Mouse (Mus musculus): Measurements from ENCODE around the gene Clrn3. TPM values are rescaled to one million over a fixed set of nuclear protein-coding genes. Genes with fewer than 3 reads are reported as not detected.

The Clrn3 gene
- polyA plus RNA-seq, 1 experiment from 2014 or later, result not detected

GRCm38 (mm10) chr7:135486645-135487382 lies 41.6 kb downstream of the Clrn3 start:
- Histone ChIP-seq H3K4me3 (ENCODE audit: low read depth, low read length) (no peak overlapping the region), H3K4me2 (ENCODE audit: low read length) (no peak overlapping the region), H3K9me3 (replicated peaks; ENCODE audit: control insufficient read depth, low read length) (peaks cover 2% of the 10 kb centered on the region; the same call in 1 of the 2 replicates), H3K27me3 (replicated peaks; ENCODE audit: control insufficient read depth, insufficient read depth, low read length) (no peaks in the 10 kb centered on the region), H3K4me1 (ENCODE audit: control insufficient read depth, insufficient read depth, low read length) (peaks cover 11% of the 10 kb centered on the region), H3K27ac (ENCODE audit: low read depth, low read length) (no peak overlapping the region), H3K36me3 (ENCODE audit: control insufficient read depth, insufficient read depth, low read length) (no peaks in the 10 kb centered on the region), H3K9ac (ENCODE audit: low read length) (no peak overlapping the region)
- WGBS, result 41% methylated on average over 10 of the region's 10 CpGs
- ATAC-seq (no peak), DNase-seq (ENCODE audit: low spot score) (no peak)

GRCm38 (mm10) chr7:135485796-135486410 lies 42.6 kb downstream of the Clrn3 start:
- peak; percentile 82 for DNase-seq (ENCODE audit: low spot score)
- Histone ChIP-seq H3K27ac (ENCODE audit: low read depth, low read length) (no peak overlapping the region), H3K9ac (ENCODE audit: low read length) (no peak overlapping the region), H3K27me3 (replicated peaks; ENCODE audit: control insufficient read depth, insufficient read depth, low read length) (no peaks in the 10 kb centered on the region), H3K4me1 (ENCODE audit: control insufficient read depth, insufficient read depth, low read length) (peaks cover 11% of the 10 kb centered on the region), H3K4me2 (ENCODE audit: low read length) (no peak overlapping the region; the same call in 1 of the 2 replicates), H3K36me3 (ENCODE audit: control insufficient read depth, insufficient read depth, low read length) (no peaks in the 10 kb centered on the region), H3K4me3 (ENCODE audit: low read depth, low read length) (no peak overlapping the region), H3K9me3 (replicated peaks; ENCODE audit: control insufficient read depth, low read length) (no peaks in the 10 kb centered on the region)
- 14% methylated on average over 12 of the region's 12 CpGs for WGBS
- peak; percentile 92 for ATAC-seq

- no peaks in the 10 kb centered on the region for H3K36me3 ChIP-seq (ENCODE audit: control insufficient read depth, insufficient read depth, low read length)
- peak; percentile 55 for DNase-seq (ENCODE audit: low spot score)
- H3K27ac ChIP-seq (ENCODE audit: low read depth, low read length), result no peak overlapping the region
- H3K4me1 ChIP-seq (ENCODE audit: control insufficient read depth, insufficient read depth, low read length), result peaks cover 11% of the 10 kb centered on the region
- H3K9ac ChIP-seq (ENCODE audit: low read length), result no peak overlapping the region
- no peaks in the 10 kb centered on the region for H3K27me3 ChIP-seq (replicated peaks; ENCODE audit: control insufficient read depth, insufficient read depth, low read length)
- H3K4me3 ChIP-seq (ENCODE audit: low read depth, low read length), result no peak overlapping the region
- H3K4me2 ChIP-seq (ENCODE audit: low read length), result no peak overlapping the region; the same call in 1 of the 2 replicates
- H3K9me3 ChIP-seq (replicated peaks; ENCODE audit: control insufficient read depth, low read length), result no peaks in the 10 kb centered on the region
- peak; percentile 13; the same call in 1 of the 2 replicates for ATAC-seq
- WGBS, result 2% methylated on average over 10 of the region's 10 CpGs
These were observed 43.2 kb downstream of the Clrn3 start for GRCm38 (mm10) chr7:135485116-135485795.

DNA sequence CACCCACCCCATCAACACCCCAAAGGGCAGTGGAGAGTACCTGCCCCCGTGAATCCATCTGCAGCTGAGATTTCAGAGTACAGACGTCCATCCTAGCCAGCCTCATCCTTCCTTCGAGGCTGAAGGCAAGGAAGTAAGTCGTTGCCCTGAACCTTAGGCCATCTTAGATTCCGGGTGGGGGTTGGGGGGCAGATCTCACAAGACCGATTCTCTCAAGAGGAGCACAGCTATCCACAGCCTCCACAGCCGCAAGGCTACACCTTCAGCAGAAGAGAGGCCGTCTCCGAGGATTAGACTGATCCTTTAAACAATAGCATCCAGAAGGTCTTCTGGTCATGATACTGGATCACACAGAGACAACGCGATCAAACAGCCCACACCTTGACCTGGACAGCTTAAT lies 44.1 kb downstream of the Clrn3 start:
- Histone ChIP-seq H3K4me1 (ENCODE audit: control insufficient read depth, insufficient read depth, low read length) (peaks cover 16% of the 10 kb centered on the region), H3K4me3 (ENCODE audit: low read depth, low read length) (no peak overlapping the region), H3K4me2 (ENCODE audit: low read length) (no peak overlapping the region), H3K9ac (ENCODE audit: low read length) (no peak overlapping the region), H3K27ac (ENCODE audit: low read depth, low read length) (no peak overlapping the region), H3K36me3 (ENCODE audit: control insufficient read depth, insufficient read depth, low read length) (no peaks in the 10 kb centered on the region), H3K9me3 (replicated peaks; ENCODE audit: control insufficient read depth, low read length) (no peaks in the 10 kb centered on the region), H3K27me3 (replicated peaks; ENCODE audit: control insufficient read depth, insufficient read depth, low read length) (no peaks in the 10 kb centered on the region)
- no peak for DNase-seq (ENCODE audit: low spot score)
- ATAC-seq, result no peak
- WGBS, result 16% methylated on average over 11 of the region's 11 CpGs

GRCm38 (mm10) chr7:135483751-135484150 lies 44.7 kb downstream of the Clrn3 start:
- Histone ChIP-seq H3K27ac (ENCODE audit: low read depth, low read length) (no peak overlapping the region), H3K27me3 (replicated peaks; ENCODE audit: control insufficient read depth, insufficient read depth, low read length) (no peaks in the 10 kb centered on the region), H3K9me3 (replicated peaks; ENCODE audit: control insufficient read depth, low read length) (no peaks in the 10 kb centered on the region), H3K4me1 (ENCODE audit: control insufficient read depth, insufficient read depth, low read length) (peaks cover 20% of the 10 kb centered on the region), H3K4me3 (ENCODE audit: low read depth, low read length) (no peak overlapping the region), H3K4me2 (ENCODE audit: low read length) (no peak overlapping the region), H3K9ac (ENCODE audit: low read length) (no peak overlapping the region), H3K36me3 (ENCODE audit: control insufficient read depth, insufficient read depth, low read length) (no peaks in the 10 kb centered on the region)
- DNase-seq (ENCODE audit: low spot score), result no peak
- 25% methylated on average over 6 of the region's 6 CpGs for WGBS
- ATAC-seq, result no peak

DNA sequence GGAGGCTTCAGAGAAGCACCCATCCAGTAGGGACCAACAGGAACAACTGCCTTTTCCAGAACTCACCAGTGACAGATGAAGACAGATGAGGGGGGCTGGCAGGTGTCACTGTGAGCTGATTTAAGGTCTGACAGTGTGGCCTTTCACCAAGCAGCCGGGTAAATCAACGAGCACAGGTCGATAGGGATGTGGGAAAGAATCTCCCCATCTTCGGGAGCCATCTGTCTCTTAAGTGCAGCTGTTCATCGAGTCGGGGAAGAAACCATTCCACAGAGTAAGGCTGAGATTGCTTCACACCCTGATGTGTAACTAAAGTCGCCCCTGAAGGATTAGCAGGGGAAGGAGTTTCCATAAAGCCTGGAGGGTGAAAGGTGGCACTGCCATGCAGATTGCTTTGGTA lies 47.3 kb downstream of the Clrn3 start:
- H3K4me3 ChIP-seq (ENCODE audit: low read depth, low read length), result no peak overlapping the region
- peaks cover 20% of the 10 kb centered on the region for H3K4me1 ChIP-seq (ENCODE audit: control insufficient read depth, insufficient read depth, low read length)
- H3K4me2 ChIP-seq (ENCODE audit: low read length), result no peak overlapping the region
- no peak overlapping the region for H3K9ac ChIP-seq (ENCODE audit: low read length)
- no peak overlapping the region for H3K27ac ChIP-seq (ENCODE audit: low read depth, low read length)
- WGBS, result 75% methylated on average over 7 of the region's 7 CpGs
- H3K9me3 ChIP-seq (replicated peaks; ENCODE audit: control insufficient read depth, low read length), result no peaks in the 10 kb centered on the region
- H3K36me3 ChIP-seq (ENCODE audit: control insufficient read depth, insufficient read depth, low read length), result no peaks in the 10 kb centered on the region
- ATAC-seq (no peak), DNase-seq (ENCODE audit: low spot score) (no peak)
- no peaks in the 10 kb centered on the region for H3K27me3 ChIP-seq (replicated peaks; ENCODE audit: control insufficient read depth, insufficient read depth, low read length)

DNA sequence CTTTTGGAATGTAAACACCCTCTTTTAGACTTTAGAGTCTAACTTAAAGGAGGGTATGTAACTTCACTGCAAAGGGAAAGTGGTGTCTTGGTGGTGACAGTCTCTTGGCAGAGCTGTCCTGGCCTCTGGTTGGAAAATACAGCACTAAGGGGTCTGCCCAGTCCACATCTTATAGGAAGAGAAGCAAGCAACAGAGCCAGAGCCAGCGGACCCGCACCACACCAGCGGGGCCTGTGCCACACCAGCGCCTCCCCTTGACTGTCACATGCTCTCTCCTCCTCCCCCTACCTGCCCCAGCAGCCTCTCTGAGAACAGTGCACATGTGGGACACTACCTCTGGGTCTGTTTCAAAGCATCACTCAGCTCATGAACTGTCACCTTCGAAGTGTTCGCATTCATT lies 48.5 kb downstream of the Clrn3 start:
- H3K4me1 ChIP-seq (ENCODE audit: control insufficient read depth, insufficient read depth, low read length), result peaks cover 12% of the 10 kb centered on the region; the same call in 1 of the 2 replicates
- ATAC-seq (peak; percentile 58), DNase-seq (ENCODE audit: low spot score) (no peak)
- no peaks in the 10 kb centered on the region for H3K27me3 ChIP-seq (replicated peaks; ENCODE audit: control insufficient read depth, insufficient read depth, low read length)
- H3K4me2 ChIP-seq (ENCODE audit: low read length), result no peak overlapping the region
- no peak overlapping the region for H3K27ac ChIP-seq (ENCODE audit: low read depth, low read length)
- no peaks in the 10 kb centered on the region for H3K36me3 ChIP-seq (ENCODE audit: control insufficient read depth, insufficient read depth, low read length)
- 47% methylated on average over 6 of the region's 6 CpGs for whole genome bisulfite sequencing
- H3K9ac ChIP-seq (ENCODE audit: low read length), result no peak overlapping the region
- no peaks in the 10 kb centered on the region for H3K9me3 ChIP-seq (replicated peaks; ENCODE audit: control insufficient read depth, low read length)
- no peak overlapping the region for H3K4me3 ChIP-seq (ENCODE audit: low read depth, low read length)

GRCm38 (mm10) chr7:135479322-135479880 lies 49.1 kb downstream of the Clrn3 start:
- Histone ChIP-seq H3K4me2 (ENCODE audit: low read length) (peak overlapping the region; percentile 24; the same call in 1 of the 2 replicates), H3K4me3 (ENCODE audit: low read depth, low read length) (no peak overlapping the region), H3K27me3 (replicated peaks; ENCODE audit: control insufficient read depth, insufficient read depth, low read length) (no peaks in the 10 kb centered on the region), H3K36me3 (ENCODE audit: control insufficient read depth, insufficient read depth, low read length) (no peaks in the 10 kb centered on the region), H3K9me3 (replicated peaks; ENCODE audit: control insufficient read depth, low read length) (no peaks in the 10 kb centered on the region), H3K9ac (ENCODE audit: low read length) (no peak overlapping the region), H3K27ac (ENCODE audit: low read depth, low read length) (peak overlapping the region; percentile 39; the same call in 1 of the 2 replicates), H3K4me1 (ENCODE audit: control insufficient read depth, insufficient read depth, low read length) (peaks cover 8% of the 10 kb centered on the region; the same call in 1 of the 2 replicates)
- ATAC-seq (peak; percentile 67), DNase-seq (ENCODE audit: low spot score) (peak; percentile 82)
- WGBS, result 5% methylated on average over 10 of the region's 10 CpGs

Data from forebrain, embryonic 14.5 days (tissue).